Mouse (Mus musculus) kidney, adult 18-20 months (tissue): ENCODE measurements around the gene Eif3c.

ENCODE experiments used
- DNase-seq: peaks from one replicate; pipeline ENCODE4 v3.0.0; 2021

The Eif3c gene

GRCm38 (mm10) chr7:126566094-126566765 lies at the start of gene Eif3c:
Gene Eif3c (minus strand): TSS chr7:126566411.
- peak; percentile 90 for DNase-seq

- no peak for DNase-seq
These were observed 46.5 kb upstream of the Eif3c start for GRCm38 (mm10) chr7:126612736-126613135.

- no peak for DNase-seq
These were observed 41.6 kb upstream of the Eif3c start for GRCm38 (mm10) chr7:126607796-126608195.

GRCm38 (mm10) chr7:126607064-126607463 lies 40.9 kb upstream of the Eif3c start:
- no peak for DNase-seq

GRCm38 (mm10) chr7:126606611-126607010 lies 40.4 kb upstream of the Eif3c start:
- no peak for DNase-seq

- DNase-seq = no peak
These were observed 36.4 kb upstream of the Eif3c start for GRCm38 (mm10) chr7:126602650-126603049.

GRCm38 (mm10) chr7:126601896-126602295 lies 35.7 kb upstream of the Eif3c start:
- DNase-seq = no peak

- no peak for DNase-seq
These were observed 32.7 kb upstream of the Eif3c start for GRCm38 (mm10) chr7:126598919-126599318.

- no peak for DNase-seq
These were observed 30.2 kb upstream of the Eif3c start for GRCm38 (mm10) chr7:126596414-126596813.

GRCm38 (mm10) chr7:126595890-126596289 lies 29.7 kb upstream of the Eif3c start:
- no peak for DNase-seq

GRCm38 (mm10) chr7:126594862-126595561 lies 28.8 kb upstream of the Eif3c start, which contains the start of gene Il27:
Gene Il27 (minus strand): TSS chr7:126594941.
- no peak for DNase-seq

- no peak for DNase-seq
These were observed 21.6 kb upstream of the Eif3c start for GRCm38 (mm10) chr7:126587779-126588178.

- peak; percentile 65 for DNase-seq
These were observed 20.6 kb upstream of the Eif3c start for GRCm38 (mm10) chr7:126586839-126587238.

- no peak for DNase-seq
These were observed 19.5 kb upstream of the Eif3c start, which contains the start of gene Cln3 for GRCm38 (mm10) chr7:126585717-126586116. Gene Cln3 (minus strand): TSS chr7:126585817.

GRCm38 (mm10) chr7:126584506-126584977 lies 18.3 kb upstream of the Eif3c start, which contains the start of gene Apobr:
Gene Apobr (plus strand): TSS chr7:126584942.
- DNase-seq = no peak

- DNase-seq = no peak
These were observed 17.6 kb upstream of the Eif3c start for GRCm38 (mm10) chr7:126583761-126584160.

GRCm38 (mm10) chr7:126583251-126583709 lies 17.1 kb upstream of the Eif3c start:
- peak; percentile 91 for DNase-seq

- DNase-seq = no peak
These were observed 16.5 kb upstream of the Eif3c start for GRCm38 (mm10) chr7:126582759-126583158.

- no peak for DNase-seq
These were observed 15.4 kb upstream of the Eif3c start for GRCm38 (mm10) chr7:126581661-126582060.

- DNase-seq = peak; percentile 80
These were observed 13.0 kb upstream of the Eif3c start for GRCm38 (mm10) chr7:126579172-126579571.

GRCm38 (mm10) chr7:126576946-126577345 lies 10.7 kb upstream of the Eif3c start:
- peak; percentile 73 for DNase-seq

- DNase-seq = no peak
These were observed 518 bp downstream of the Eif3c start for GRCm38 (mm10) chr7:126565693-126566092.

GRCm38 (mm10) chr7:126556635-126557034 lies 9.6 kb downstream of the Eif3c start:
- DNase-seq = no peak

- DNase-seq = no peak
These were observed 11.4 kb downstream of the Eif3c start for GRCm38 (mm10) chr7:126554796-126555195.
